Mouse (Mus musculus) ES-Bruce4 (cell line): ENCODE measurements at regions not wholly inside any gene's neighbourhood (a gene's known extent, or its start where the extent isn't known, plus 50 kb on each side); places are given as distances from the start of the nearest gene placed in this dataset.

Source experiments
- CTCF ChIP-seq: IDR thresholded peaks from one replicate; pipeline ENCODE4 v1.8.1; 2011; ENCODE audit warnings: low read depth, low read length
- POLR2A ChIP-seq: IDR thresholded peaks from one replicate; pipeline ENCODE4 v1.8.1; 2011; ENCODE audit warnings: low read length; ENCODE audit not compliant: insufficient read depth

GRCm38 (mm10) chr12:9230576-9230975, 200.8 kb downstream of the Ttc32 start:
- TF ChIP-seq POLR2A (no peak), CTCF (no peak)
